Mouse (Mus musculus) stomach, postnatal 0 days (tissue): ENCODE data around the gene Pop5. TPM values are rescaled to one million over a fixed set of nuclear protein-coding genes. Genes with fewer than 3 reads are reported as not detected.

Experiments
- ATAC-seq: fragments of 200-750 bp; cut with Nextera tagmentation; 2 replicates; pipeline ENCODE4 v1.8.0; 2017; ENCODE audit not compliant: low FRiP score, low TSS enrichment
- DNase-seq: peaks from one replicate; pipeline ENCODE4 v3.0.0-alpha.2; 2016; ENCODE audit warnings: low spot score
- H3K27ac ChIP-seq: fragments of 300-500 bp; sonication (generic); replicated peaks from 2 replicates; pipeline ENCODE4 v1.5.1; 2014; ENCODE audit warnings: mild to moderate bottlenecking, control low read depth
- H3K27me3 ChIP-seq: fragments of 300-500 bp; sonication (generic); 2 replicates; pipeline ENCODE4 v1.6.1; 2014; ENCODE audit warnings: low read length; ENCODE audit not compliant: control insufficient read depth, insufficient read depth
- H3K36me3 ChIP-seq: fragments of 300-500 bp; sonication (generic); 2 replicates; pipeline ENCODE4 v1.6.1; 2014; ENCODE audit warnings: low read length, mixed read lengths; ENCODE audit not compliant: control insufficient read depth, insufficient read depth
- H3K4me1 ChIP-seq: fragments of 300-500 bp; sonication (generic); replicated peaks from 2 replicates; pipeline ENCODE4 v1.6.1; 2014; ENCODE audit warnings: antibody characterized with exemption; ENCODE audit not compliant: control insufficient read depth, insufficient read depth
- H3K4me2 ChIP-seq: fragments of 300-500 bp; sonication (generic); replicated peaks from 2 replicates; pipeline ENCODE4 v1.6.1; 2014; ENCODE audit warnings: low read depth, mild to moderate bottlenecking, control low read depth, moderate library complexity
- H3K4me3 ChIP-seq: fragments of 300-500 bp; sonication (generic); 2 replicates; pipeline ENCODE4 v1.5.1; 2014; ENCODE audit warnings: low read depth, low read length, control low read depth
- H3K9ac ChIP-seq: fragments of 300-500 bp; sonication (generic); 2 replicates; pipeline ENCODE4 v1.6.1; 2014; ENCODE audit warnings: mild to moderate bottlenecking, low read length, control low read depth, mixed read lengths
- H3K9me3 ChIP-seq: fragments of 300-500 bp; sonication (generic); 2 replicates; pipeline ENCODE4 v1.6.1; 2016; ENCODE audit warnings: low read length; ENCODE audit not compliant: control insufficient read depth
- CTCF ChIP-seq: IDR thresholded peaks from 2 replicates; pipeline ENCODE4 v1.5.1; 2016; ENCODE audit warnings: antibody characterized with exemption, low read depth, mild to moderate bottlenecking, moderate library complexity
- EP300 ChIP-seq: optimal IDR thresholded peaks from 2 replicates; pipeline ENCODE3; 2016; ENCODE audit warnings: antibody characterized with exemption
- WGBS: fragments of 180-500 bp; shearing (Covaris S2); extraction: QIAGEN DNeasy Blood & Tissue Kit; methylation state at CpG from one replicate; pipeline ENCODE4 v1.1.7; 2014; 5-methylcytosine and 5-hydroxymethylcytosine counted together
- polyA plus RNA-seq: library from polyadenylated mRNA; unstranded; fragments of >200 nt; fragmentation: Nextera tagmentation; extraction: Ambion mirVana; gene quantifications from 2 replicates; pipeline ENCODE4 v1.2.1, GENCODE M21; 2015

Gene Pop5
- polyA plus RNA-seq, 1 experiment from 2014 or later, result 83.9 TPM

DNA sequence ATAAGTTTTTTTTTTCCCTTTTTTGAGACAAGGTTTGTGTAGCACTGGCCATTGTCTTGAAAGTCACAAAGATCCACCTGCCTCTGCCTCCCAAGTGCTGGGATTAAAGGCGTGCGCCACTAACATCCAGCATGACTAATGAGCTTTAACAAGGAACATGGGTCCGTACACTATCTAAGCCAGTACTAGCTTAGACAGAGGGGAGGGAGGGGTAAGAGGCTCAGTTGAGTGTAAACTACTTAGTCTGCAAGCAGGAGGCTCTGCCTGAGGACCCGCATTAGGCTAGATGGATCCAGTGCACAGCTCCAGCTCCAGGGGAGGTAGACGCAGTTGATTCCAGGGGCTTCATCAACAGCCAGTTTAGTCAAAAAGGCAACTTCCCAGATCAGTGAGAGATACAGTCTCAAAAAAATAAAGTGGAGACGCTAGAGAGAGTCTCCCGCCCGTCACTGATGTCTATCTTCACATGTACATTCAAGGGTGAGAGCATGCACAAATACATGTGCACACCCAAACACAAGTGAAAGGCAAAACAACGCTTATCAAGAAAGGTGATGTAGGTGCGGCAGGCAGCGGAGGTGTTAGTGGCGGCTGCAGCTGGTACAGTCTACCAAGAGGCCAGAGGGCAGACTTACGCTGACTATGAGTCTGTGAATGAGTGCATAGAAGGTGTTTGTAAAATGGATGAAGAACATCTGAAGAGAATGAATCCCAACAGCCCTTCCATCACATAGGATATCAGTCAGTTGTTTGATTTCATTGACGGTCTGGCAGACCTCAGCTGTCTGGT, 27.1 kb downstream of the Pop5 start:
- Histone ChIP-seq H3K27me3 (no peaks in the 10 kb centered on the region), H3K36me3 (peaks cover 19% of the 10 kb centered on the region), H3K4me3 (no peak overlapping the region), H3K4me1 (0 out of 2 replicates have a peak, but pooled peaks cover 3% of the 10 kb centered on the region), H3K9me3 (no peaks in the 10 kb centered on the region), H3K4me2 (no peak overlapping the region), H3K9ac (no peak overlapping the region), H3K27ac (no peak overlapping the region; the same call in 1 of the 2 replicates)
- ATAC-seq (peak; percentile 74), DNase-seq (peak; percentile 57)
- 64% methylated on average over 14 of the region's 14 CpGs for WGBS
- TF ChIP-seq EP300 (no peak), CTCF (no peak)

DNA sequence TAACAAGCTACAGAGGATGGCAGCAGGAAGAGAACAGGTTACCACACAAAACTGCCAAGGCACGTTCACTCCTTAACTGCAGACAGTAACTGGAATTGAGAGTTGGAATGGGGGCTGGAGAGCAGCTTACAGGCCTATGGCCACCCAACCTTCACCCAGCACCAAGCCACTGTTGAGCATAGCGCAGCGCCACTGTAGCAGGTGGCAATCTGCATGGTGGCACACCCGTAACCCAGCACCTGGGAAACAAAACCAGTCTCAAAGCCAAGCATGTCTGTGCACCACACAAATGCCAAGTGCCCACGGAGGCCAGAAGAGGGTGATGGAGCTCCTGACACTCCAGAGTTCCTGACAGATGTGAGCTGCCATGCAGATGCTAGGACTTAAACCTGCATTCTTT, 30.7 kb downstream of the Pop5 start:
- TF ChIP-seq EP300 (no peak), CTCF (no peak)
- WGBS, result 69% methylated on average over 5 of the region's 5 CpGs
- no peaks in the 10 kb centered on the region for H3K36me3 ChIP-seq
- no peaks in the 10 kb centered on the region for H3K27me3 ChIP-seq
- no peaks in the 10 kb centered on the region for H3K9me3 ChIP-seq
- H3K9ac ChIP-seq, result no peak overlapping the region
- H3K4me3 ChIP-seq, result no peak overlapping the region
- no peak for DNase-seq
- no peak overlapping the region for H3K27ac ChIP-seq
- 0 out of 2 replicates have a peak, but pooled peaks cover 7% of the 10 kb centered on the region for H3K4me1 ChIP-seq
- H3K4me2 ChIP-seq, result no peak overlapping the region
- no peak for ATAC-seq

DNA sequence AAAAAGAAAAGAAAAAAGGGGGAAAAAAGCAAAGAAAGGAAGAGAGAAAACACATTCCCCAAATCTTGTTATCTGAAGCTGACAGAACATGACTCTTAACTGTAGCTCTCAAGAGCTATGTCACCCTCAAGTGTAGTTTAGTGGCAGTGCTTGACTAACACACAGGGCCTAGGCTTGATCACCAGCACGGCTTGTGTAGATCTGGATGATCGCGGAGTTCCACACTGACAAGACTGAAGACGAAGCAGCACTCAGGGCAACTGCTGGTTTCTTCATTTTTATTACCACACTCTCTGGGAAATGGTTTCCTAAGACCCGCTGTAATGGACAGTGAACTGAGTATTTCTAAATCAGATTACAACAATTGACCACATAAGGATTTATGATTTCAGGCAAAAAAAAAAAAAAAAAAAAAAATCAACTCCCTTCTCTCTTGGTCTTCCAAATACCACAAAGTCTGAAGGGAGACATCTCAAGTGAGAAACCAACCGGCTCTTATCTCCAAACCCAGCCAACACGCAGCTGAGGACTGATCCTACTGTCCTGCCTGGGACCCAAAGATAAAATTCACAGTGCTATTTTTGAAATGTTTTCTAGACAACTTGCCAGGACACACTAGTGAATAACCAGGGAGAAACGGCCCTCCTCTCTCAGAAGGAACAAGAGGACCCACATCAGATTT, 31.3 kb downstream of the Pop5 start:
- Histone ChIP-seq H3K4me3 (no peak overlapping the region), H3K27ac (no peak overlapping the region), H3K4me2 (no peak overlapping the region), H3K36me3 (no peaks in the 10 kb centered on the region), H3K27me3 (no peaks in the 10 kb centered on the region), H3K9ac (no peak overlapping the region), H3K4me1 (0 out of 2 replicates have a peak, but pooled peaks cover 7% of the 10 kb centered on the region), H3K9me3 (no peaks in the 10 kb centered on the region)
- TF ChIP-seq EP300 (no peak), CTCF (no peak)
- 73% methylated on average over 8 of the region's 8 CpGs for WGBS
- ATAC-seq (no peak), DNase-seq (no peak)

DNA sequence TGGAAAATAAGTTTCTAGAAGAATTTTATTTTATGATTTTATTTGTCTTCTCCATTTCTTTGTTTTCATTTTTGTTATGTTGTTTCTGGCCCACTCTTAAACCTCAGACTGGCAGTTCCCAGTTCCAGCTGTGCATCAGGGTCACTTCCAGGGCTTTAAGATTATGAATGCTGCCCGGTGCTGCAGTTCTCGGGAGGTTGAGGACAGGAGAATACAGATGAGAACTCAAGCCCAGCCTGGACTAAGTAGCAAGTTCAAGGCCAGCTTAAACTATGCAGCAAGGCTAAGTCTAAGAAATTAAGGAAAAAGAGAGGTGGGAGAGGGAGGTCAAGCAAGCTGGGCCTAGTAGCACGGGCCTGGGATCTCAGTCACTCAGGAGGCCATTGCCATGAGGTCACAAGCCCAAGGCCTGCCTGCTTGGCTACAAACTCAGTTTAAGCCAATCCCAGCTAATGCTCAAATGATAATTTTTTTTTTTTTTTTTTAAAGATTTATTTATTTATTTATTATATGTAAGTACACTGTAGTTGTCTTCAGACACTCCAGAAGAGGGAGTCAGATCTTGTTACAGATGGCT, 31.9 kb downstream of the Pop5 start:
- no peak overlapping the region for H3K9ac ChIP-seq
- no peaks in the 10 kb centered on the region for H3K9me3 ChIP-seq
- no peak overlapping the region for H3K4me3 ChIP-seq
- no peak overlapping the region for H3K27ac ChIP-seq
- DNase-seq (no peak), ATAC-seq (no peak)
- H3K4me2 ChIP-seq, result no peak overlapping the region
- WGBS, result 69% methylated on average over 3 of the region's 3 CpGs
- no peaks in the 10 kb centered on the region for H3K36me3 ChIP-seq
- no peak for TF ChIP-seq EP300
- TF ChIP-seq CTCF, result no peak
- H3K4me1 ChIP-seq, result 0 out of 2 replicates have a peak, but pooled peaks cover 7% of the 10 kb centered on the region
- H3K27me3 ChIP-seq, result no peaks in the 10 kb centered on the region

DNA sequence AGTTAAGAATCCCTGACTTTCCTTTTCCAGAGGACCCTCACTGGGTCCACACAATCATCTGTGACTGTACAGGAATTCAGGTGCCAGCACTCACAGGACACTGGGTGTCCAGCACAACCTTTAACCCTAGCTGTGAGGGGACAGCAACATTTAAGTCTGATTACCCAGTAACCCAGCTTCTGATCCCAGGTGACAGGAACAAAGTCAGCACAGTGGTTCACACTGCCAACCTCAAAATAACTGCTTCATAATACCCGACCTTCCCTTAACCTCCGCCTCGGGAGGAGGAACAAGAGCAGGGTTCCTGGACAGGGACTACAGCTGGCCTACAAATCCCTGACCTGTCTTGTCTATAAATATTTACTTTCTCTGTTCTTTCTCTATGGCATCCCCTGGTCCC, 32.6 kb downstream of the Pop5 start:
- Histone ChIP-seq H3K9me3 (no peaks in the 10 kb centered on the region), H3K4me1 (peaks cover 9% of the 10 kb centered on the region; the same call in 1 of the 2 replicates), H3K27me3 (no peaks in the 10 kb centered on the region), H3K27ac (no peak overlapping the region), H3K4me3 (no peak overlapping the region), H3K36me3 (no peaks in the 10 kb centered on the region), H3K9ac (no peak overlapping the region), H3K4me2 (no peak overlapping the region)
- DNase-seq, result no peak
- no peak for ATAC-seq
- no peak for TF ChIP-seq EP300
- no peak for TF ChIP-seq CTCF
- 28% methylated on average over 3 of the region's 3 CpGs for WGBS
